Mouse (Mus musculus) frontal cortex, postnatal 25 days (tissue): Measurements from ENCODE around the gene Grid2.
A peak's percentile ranks its signal among the peaks of the same experiment; 100 is the strongest.
"Not testable (repeated sequence)": the region's sequence is repeated elsewhere in the genome, so short reads cannot be mapped to it uniquely, and the experiment has no call there.

Source experiments
- DNase-seq, 2 experiments: peaks; one replicate each; pipeline ENCODE4 v3.0.0; 2022; ENCODE audit warnings: low spot score in 2 of 2

Grid2 gene

GRCm38 (mm10) chr6:63255826-63256555 is at the start of gene Grid2:
Grid2 (plus strand) TSS chr6:63255876.
- peak; percentile 43 to 50 for DNase-seq

- no peak for DNase-seq
Observed at GRCm38 (mm10) chr6:63250738-63251137, 4.9 kb upstream of the Grid2 start.

GRCm38 (mm10) chr6:63256556-63257405 is 1.1 kb downstream of the Grid2 start:
- peak; percentile 37 to 50 for DNase-seq

GRCm38 (mm10) chr6:63257406-63257845 is 1.8 kb downstream of the Grid2 start:
- peak; percentile 44 to 53 for DNase-seq

GRCm38 (mm10) chr6:63257876-63258275 is 2.2 kb downstream of the Grid2 start:
- peak in 1 of 2 experiments; percentile 6 for DNase-seq

- no peak for DNase-seq
Observed at GRCm38 (mm10) chr6:63259764-63260163, 4.1 kb downstream of the Grid2 start.

- DNase-seq: no peak
Observed at GRCm38 (mm10) chr6:63284419-63284818, 28.7 kb downstream of the Grid2 start.

GRCm38 (mm10) chr6:63342438-63343004 is 86.8 kb downstream of the Grid2 start:
- no peak for DNase-seq

- no peak for DNase-seq
Observed at GRCm38 (mm10) chr6:63347015-63347414, 91.3 kb downstream of the Grid2 start.

GRCm38 (mm10) chr6:63381061-63381611 is 125.5 kb downstream of the Grid2 start:
- DNase-seq: no peak

- no peak for DNase-seq
Observed at GRCm38 (mm10) chr6:63401698-63402097, 146.0 kb downstream of the Grid2 start.

- no peak for DNase-seq
Observed at GRCm38 (mm10) chr6:63417534-63417933, 161.9 kb downstream of the Grid2 start.

- DNase-seq: no peak
Observed at GRCm38 (mm10) chr6:63432751-63433150, 177.1 kb downstream of the Grid2 start.

GRCm38 (mm10) chr6:63448175-63448574 is 192.5 kb downstream of the Grid2 start:
- DNase-seq: no peak

- no peak for DNase-seq
Observed at GRCm38 (mm10) chr6:63482141-63482540, 226.5 kb downstream of the Grid2 start.

GRCm38 (mm10) chr6:63515016-63515415 is 259.3 kb downstream of the Grid2 start:
- DNase-seq: no peak

GRCm38 (mm10) chr6:63515957-63516356 is 260.3 kb downstream of the Grid2 start:
- DNase-seq: no peak

GRCm38 (mm10) chr6:63531751-63532150 is 276.1 kb downstream of the Grid2 start:
- DNase-seq: no peak

- no peak for DNase-seq
Observed at GRCm38 (mm10) chr6:63532901-63533300, 277.2 kb downstream of the Grid2 start.

GRCm38 (mm10) chr6:63547741-63548140 is 292.1 kb downstream of the Grid2 start:
- no peak for DNase-seq

- not testable (repeated sequence) for DNase-seq
Observed at GRCm38 (mm10) chr6:63568741-63569140, 313.1 kb downstream of the Grid2 start.

- DNase-seq: no peak
Observed at GRCm38 (mm10) chr6:63590681-63591080, 335.0 kb downstream of the Grid2 start.
